ENCODE assay signal across 33 mouse cellular contexts in genomic region chr10:70623461-70623860, GRCm38 (mm10). TPM values are rescaled to one million over a fixed set of nuclear protein-coding genes. Genes with fewer than 3 reads are reported as not detected.
"Had no signal": no experiment of that assay in that cellular context is flagged by ENCODE, and none has a peak within 500 bp of the region (broad histone marks: within the 10 kb centered on the region; RNA-seq: fewer than 3 reads in every experiment).

No protein-coding gene starts in this region.

- DNase-seq: left cerebral cortex, postnatal 4 days; liver; liver, embryonic 13.5 days; liver, postnatal 0 days; lung, adult 18-20 months; lung, adult 2 months; lung, embryonic 14.5 days; lung, postnatal 10 days; lung, postnatal 14 days; lung, postnatal 36 days; lung, postnatal 4 days; midbrain, embryonic 14.5 days had no signal

- H3K4me2 ChIP-seq: limb, embryonic 12.5 days; limb, embryonic 13.5 days; limb, embryonic 15.5 days; liver, embryonic 11.5 days; liver, embryonic 12.5 days; liver, embryonic 13.5 days; liver, embryonic 15.5 days; lung, embryonic 14.5 days; lung, embryonic 15.5 days; midbrain, embryonic 11.5 days; midbrain, embryonic 12.5 days; midbrain, embryonic 13.5 days; midbrain, embryonic 15.5 days; neural tube, embryonic 12.5 days had no signal

- H3K9ac ChIP-seq: limb, embryonic 12.5 days; limb, embryonic 13.5 days; limb, embryonic 15.5 days; liver, embryonic 12.5 days; liver, embryonic 13.5 days; liver, embryonic 14.5 days; liver, embryonic 15.5 days; liver, postnatal 0 days; lung, embryonic 14.5 days; lung, embryonic 15.5 days; midbrain, embryonic 12.5 days; midbrain, embryonic 13.5 days; midbrain, embryonic 15.5 days; neural tube, embryonic 12.5 days had no signal

- H3K9me3 ChIP-seq: limb, embryonic 10.5 days; limb, embryonic 12.5 days; limb, embryonic 13.5 days; limb, embryonic 15.5 days; liver, embryonic 12.5 days; liver, embryonic 13.5 days; liver, embryonic 15.5 days; lung, embryonic 15.5 days; midbrain, embryonic 10.5 days; midbrain, embryonic 12.5 days; midbrain, embryonic 13.5 days; midbrain, embryonic 15.5 days; neural tube, embryonic 12.5 days had no signal

- H3K27me3 ChIP-seq: limb, embryonic 12.5 days; limb, embryonic 13.5 days; limb, embryonic 15.5 days; liver, embryonic 12.5 days; liver, embryonic 13.5 days; liver, embryonic 15.5 days; lung, embryonic 15.5 days; megakaryocyte, embryonic 14.5 days; midbrain, embryonic 12.5 days; midbrain, embryonic 13.5 days; midbrain, embryonic 15.5 days; neural tube, embryonic 12.5 days had no signal

- H3K4me1 ChIP-seq: limb, embryonic 10.5 days; limb, embryonic 12.5 days; limb, embryonic 13.5 days; limb, embryonic 15.5 days; liver, embryonic 12.5 days; liver, embryonic 13.5 days; liver, embryonic 15.5 days; lung, embryonic 15.5 days; megakaryocyte, embryonic 14.5 days; midbrain, embryonic 10.5 days; midbrain, embryonic 12.5 days; midbrain, embryonic 13.5 days; midbrain, embryonic 15.5 days; neural tube, embryonic 12.5 days had no signal

- ATAC-seq: liver, embryonic 12.5 days; liver, postnatal 0 days; lung, postnatal 0 days; midbrain, embryonic 13.5 days; midbrain, embryonic 15.5 days; midbrain, embryonic 16.5 days had no signal

- H3K4me3 ChIP-seq: limb, embryonic 10.5 days; limb, embryonic 12.5 days; limb, embryonic 13.5 days; limb, embryonic 15.5 days; liver, embryonic 12.5 days; liver, embryonic 13.5 days; liver, embryonic 15.5 days; lung, embryonic 15.5 days; megakaryocyte, embryonic 14.5 days; midbrain, embryonic 10.5 days; midbrain, embryonic 12.5 days; midbrain, embryonic 13.5 days; midbrain, embryonic 15.5 days; myocyte; neural tube, embryonic 12.5 days had no signal

- H3K27ac ChIP-seq: limb, embryonic 10.5 days; limb, embryonic 12.5 days; limb, embryonic 13.5 days; limb, embryonic 15.5 days; liver, embryonic 12.5 days; liver, embryonic 13.5 days; liver, embryonic 14.5 days; liver, embryonic 15.5 days; lung, embryonic 15.5 days; macrophage; midbrain, embryonic 10.5 days; midbrain, embryonic 12.5 days; midbrain, embryonic 13.5 days; midbrain, embryonic 15.5 days; neural tube, embryonic 12.5 days had no signal

- H3K36me3 ChIP-seq: limb, embryonic 10.5 days; limb, embryonic 12.5 days; limb, embryonic 13.5 days; limb, embryonic 15.5 days; liver, embryonic 12.5 days; liver, embryonic 13.5 days; liver, embryonic 15.5 days; lung, embryonic 15.5 days; midbrain, embryonic 10.5 days; midbrain, embryonic 12.5 days; midbrain, embryonic 13.5 days; midbrain, embryonic 15.5 days; neural tube, embryonic 12.5 days had no signal

RNA-seq across cellular contexts. Expression of gene Phyhipl, which starts 32.3 kb away (rescaled TPM):
- polyA plus RNA-seq: liver, adult 2 months; macrophage had no signal
